Mouse (Mus musculus) left cerebral cortex, adult 11 months (tissue): ENCODE data around the gene Pgrmc1.

Experiments used
- DNase-seq: peaks from one replicate; pipeline ENCODE4 v3.0.0; 2022; ENCODE audit warnings: low spot score

The Pgrmc1 gene

DNA sequence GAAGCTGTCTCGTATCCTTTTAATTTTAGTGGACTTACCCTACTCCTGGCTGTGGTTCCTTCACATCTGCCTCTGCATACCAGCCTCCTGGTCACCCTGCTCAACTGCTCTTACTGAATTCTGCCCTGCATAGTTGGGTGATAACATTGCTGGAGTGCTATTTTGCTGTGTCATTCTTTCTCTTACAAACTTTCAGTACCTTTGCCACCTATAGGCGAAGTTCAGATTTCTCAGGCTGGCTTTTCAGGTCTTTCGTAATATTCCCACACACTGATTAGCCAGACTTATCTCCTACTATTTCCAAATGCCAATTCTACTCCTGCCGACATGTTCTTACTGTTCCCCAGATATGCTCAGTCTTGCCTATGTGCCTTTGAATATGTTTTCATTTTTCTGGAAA is 6.0 kb downstream of the Pgrmc1 start:
- DNase-seq: no peak

DNA sequence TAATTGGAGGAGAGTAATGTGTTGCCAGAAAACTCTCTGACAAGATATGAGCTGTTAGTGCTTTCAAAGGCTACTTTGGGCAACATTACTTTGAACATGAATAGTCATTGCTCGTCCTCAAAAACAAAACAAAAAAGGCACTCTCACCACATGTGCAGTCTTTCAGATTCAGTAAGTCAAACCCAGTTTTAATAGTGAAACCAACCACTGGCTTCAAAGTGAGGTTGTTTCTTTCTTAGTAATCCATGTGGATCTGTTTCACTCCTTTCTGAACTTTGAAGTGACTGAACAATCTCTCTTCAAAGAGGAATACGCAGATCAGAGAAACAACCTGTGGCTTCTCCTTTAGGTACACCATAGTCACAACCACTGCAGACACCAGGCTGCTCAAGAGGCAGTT is 11.1 kb downstream of the Pgrmc1 start:
- no peak for DNase-seq

DNA sequence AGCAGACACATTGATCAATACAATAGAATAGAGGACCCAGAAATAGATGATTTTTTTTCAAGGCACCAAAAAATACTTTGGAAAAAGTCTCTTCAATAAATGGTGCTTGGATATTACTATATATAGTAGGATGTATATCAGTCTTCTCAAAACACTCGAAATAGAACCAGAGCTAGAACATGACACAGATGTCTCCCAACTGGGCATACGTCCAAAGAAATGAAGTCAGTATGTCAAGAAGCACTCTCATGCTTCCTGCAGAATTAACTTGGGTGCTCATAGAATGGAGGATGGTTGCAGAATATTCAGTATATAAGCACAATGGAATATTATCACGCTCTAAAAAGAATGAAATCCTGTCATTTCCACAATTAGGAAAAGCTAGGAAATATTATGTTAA is 30.1 kb downstream of the Pgrmc1 start:
- peak; percentile 10 for DNase-seq

DNA sequence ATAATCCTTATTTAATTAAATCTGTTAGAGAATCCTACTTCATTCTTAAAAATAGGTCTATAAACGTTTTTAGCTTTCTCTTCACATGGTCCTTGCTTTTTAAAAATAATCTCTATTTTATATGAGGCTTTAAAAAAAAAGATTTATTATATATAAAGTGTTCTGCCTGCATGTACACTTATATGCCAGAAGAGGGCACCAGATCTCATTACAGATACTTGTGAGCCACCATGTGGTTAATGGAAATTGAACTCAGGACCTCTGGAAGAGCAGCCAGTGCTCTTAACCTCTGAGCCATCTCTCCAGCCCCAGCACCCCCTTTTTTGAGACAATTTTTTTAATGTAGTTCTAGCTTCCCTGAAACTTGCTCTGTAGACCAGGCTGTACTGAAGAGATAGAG is 32.8 kb downstream of the Pgrmc1 start:
- no peak for DNase-seq

DNA sequence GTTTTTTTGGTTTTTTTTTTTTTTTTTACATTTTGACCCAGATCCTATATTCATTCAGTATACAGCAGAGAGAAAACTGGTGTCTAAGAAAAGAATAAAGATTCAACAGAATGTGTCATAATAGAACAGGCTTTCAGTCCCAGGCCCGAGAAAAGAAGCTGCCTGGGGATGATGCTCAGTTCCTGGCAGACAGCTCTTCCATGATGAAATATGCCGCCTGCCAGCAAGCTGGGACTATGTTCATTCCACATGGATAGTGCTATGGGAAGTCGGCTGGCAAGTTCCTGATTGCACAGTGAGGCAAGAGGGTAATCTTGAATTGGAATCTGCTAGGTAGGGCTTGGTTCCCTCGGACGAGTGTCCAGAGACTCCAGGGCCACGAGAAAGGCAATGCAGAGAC is 42.0 kb downstream of the Pgrmc1 start:
- no peak for DNase-seq

DNA sequence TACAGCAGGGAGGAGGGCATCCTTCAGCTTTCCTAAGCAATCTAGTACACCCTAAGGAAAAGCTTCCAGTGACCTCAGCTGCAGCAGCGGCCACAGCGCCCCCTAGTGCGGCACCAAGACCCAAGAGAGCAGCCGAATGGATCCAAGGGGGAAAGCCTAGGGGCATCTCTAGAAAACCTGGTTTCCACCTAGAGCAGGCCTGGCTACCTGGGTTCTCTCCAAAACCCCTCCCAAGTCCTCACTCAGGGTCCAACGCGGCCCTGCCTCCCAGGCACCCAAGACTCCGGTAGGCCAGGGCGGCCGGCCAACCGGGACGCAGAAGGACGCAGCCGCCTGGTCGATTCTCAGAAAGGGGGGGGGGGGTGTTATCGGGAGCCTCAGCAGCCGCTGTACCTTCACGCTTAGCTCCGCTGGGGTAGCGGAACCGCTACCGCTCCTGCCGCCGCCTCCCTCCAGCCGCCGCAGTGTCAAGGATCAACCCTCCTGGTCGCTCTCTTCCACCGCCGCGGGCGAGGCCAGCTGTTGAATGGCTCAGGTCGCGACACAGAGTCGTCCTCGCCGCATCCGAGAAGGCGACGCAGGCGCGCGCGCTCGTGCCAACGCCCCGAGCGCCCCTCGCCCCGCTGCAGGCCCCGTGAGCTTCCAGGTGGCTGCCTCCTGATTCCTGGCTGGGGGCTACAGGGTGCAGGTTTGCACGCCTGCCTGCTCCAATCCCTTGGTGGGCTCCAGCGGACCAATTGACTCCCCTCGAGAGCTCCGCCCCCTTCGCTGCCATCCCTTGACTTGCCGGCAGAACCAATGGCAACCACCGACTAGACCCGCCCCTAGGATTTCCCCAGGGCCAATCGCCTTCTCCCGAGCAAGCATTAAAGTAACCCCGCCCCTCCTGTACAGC is 46.9 kb downstream of the Pgrmc1 start, which contains the start of gene Akap17b:
Gene Akap17b (minus strand): TSS at position 739 of the 895 bp plus-strand sequence.
- DNase-seq: peak; percentile 70
